Mouse (Mus musculus) Patski (cell line): Measurements from ENCODE around the gene Gm20388. TPM values are rescaled to one million over a fixed set of nuclear protein-coding genes. Genes with fewer than 3 reads are reported as not detected.

ENCODE experiments used
- ATAC-seq: fragments of 100-300 bp; one replicate; pipeline ENCODE4 v1.8.0; 2021
- CTCF ChIA-PET: fragments of 350-600 bp; sonication (Branson Sonifier 250); formaldehyde crosslinking; loops from one replicate; lab custom pipeline; 2022; ENCODE audit warnings: inconsistent platforms; lab: Charles Lee
- POLR2A ChIA-PET: fragments of 350-600 bp; sonication (Branson Sonifier 250); formaldehyde crosslinking; loops from one replicate; lab custom pipeline; 2022; ENCODE audit warnings: antibody characterized with exemption, inconsistent platforms; lab: Charles Lee
- DNase-seq: peaks from one replicate; pipeline ENCODE4 v3.0.0-alpha.2; 2011; ENCODE audit warnings: low read depth, low spot score
- H3K27me3 ChIP-seq: fragments of 371-371 bp; one replicate; pipeline ENCODE4 v1.5.1; 2021
- CTCF ChIP-seq: fragments of 100-300 bp; IDR thresholded peaks from one replicate; pipeline ENCODE4 v1.5.1; 2021
- in situ Hi-C: fragments of 300-500 bp; cut with MboI; formaldehyde crosslinking; loops from 3 replicates; pipeline ENCODE4 v1.11.1; 2018; ENCODE audit warnings: low pct_unique_long_range_greater_than_20kb, mixed read lengths
- polyA plus RNA-seq: library from polyadenylated mRNA; unstranded; gene quantifications from one replicate; pipeline ENCODE4 v1.2.3, GENCODE M21; 2021

The Gm20388 gene
- polyA plus RNA-seq, 1 experiment from 2014 or later, result 86.7 TPM

- no peak for ATAC-seq
- CTCF ChIA-PET, result no interaction called here
- DNase-seq, result no peak
- POLR2A ChIA-PET, result no interaction called here
- H3K27me3 ChIP-seq, result no peaks in the 10 kb centered on the region
- no peak for TF ChIP-seq CTCF
- in situ Hi-C loops, result no loop called here
These were observed 1641.9 kb downstream of the Gm20388 start for GRCm38 (mm10) chr8:121552506-121552905.

- ATAC-seq (no peak), DNase-seq (no peak)
- CTCF ChIA-PET, result interaction anchor here (1.0 kb wide), 2 partner anchors 10 to 26 kb away, joined by 3 to 4 read pairs; partner anchors contain the start of gene 1700018B08Rik
- POLR2A ChIA-PET, result interaction anchor here (0.6 kb wide), 1 partner anchor 49 kb away, joined by 4 read pairs; no protein-coding TSS in a partner anchor
- in situ Hi-C loops, result no loop called here
- H3K27me3 ChIP-seq, result no peaks in the 10 kb centered on the region
- no peak for TF ChIP-seq CTCF
These were observed 1643.3 kb downstream of the Gm20388 start for GRCm38 (mm10) chr8:121553831-121554475.

- POLR2A ChIA-PET, result no interaction called here
- DNase-seq, result no peak
- CTCF ChIA-PET, result no interaction called here
- no peak for TF ChIP-seq CTCF
- in situ Hi-C loops, result no loop called here
- H3K27me3 ChIP-seq, result no peaks in the 10 kb centered on the region
- no peak for ATAC-seq
These were observed 1647.1 kb downstream of the Gm20388 start for GRCm38 (mm10) chr8:121557746-121558145.

GRCm38 (mm10) chr8:121558538-121558937 lies 1647.9 kb downstream of the Gm20388 start:
- ChIA-PET POLR2A (no interaction called here), CTCF (no interaction called here)
- no peaks in the 10 kb centered on the region for H3K27me3 ChIP-seq
- no peak for TF ChIP-seq CTCF
- in situ Hi-C loops, result no loop called here
- DNase-seq (no peak), ATAC-seq (no peak)

- no peak for TF ChIP-seq CTCF
- DNase-seq, result no peak
- in situ Hi-C loops, result no loop called here
- CTCF ChIA-PET, result interaction anchor here (1.2 kb wide), 2 partner anchors 11 to 12 kb away, joined by 3 to 5 read pairs; no protein-coding TSS in a partner anchor
- no peak for ATAC-seq
- no peaks in the 10 kb centered on the region for H3K27me3 ChIP-seq
- POLR2A ChIA-PET, result no interaction called here
These were observed 1649.2 kb downstream of the Gm20388 start for GRCm38 (mm10) chr8:121559801-121560200.

- CTCF ChIA-PET, result interaction anchor here (1.2 kb wide), 2 partner anchors 11 to 13 kb away, joined by 3 to 5 read pairs; no protein-coding TSS in a partner anchor
- no peak for TF ChIP-seq CTCF
- H3K27me3 ChIP-seq, result no peaks in the 10 kb centered on the region
- POLR2A ChIA-PET, result no interaction called here
- no peak for DNase-seq
- ATAC-seq, result no peak
- in situ Hi-C loops, result no loop called here
These were observed 1649.9 kb downstream of the Gm20388 start for GRCm38 (mm10) chr8:121560432-121561100.

- in situ Hi-C loops, result no loop called here
- POLR2A ChIA-PET, result no interaction called here
- no peaks in the 10 kb centered on the region for H3K27me3 ChIP-seq
- TF ChIP-seq CTCF, result no peak
- DNase-seq (no peak), ATAC-seq (no peak)
- CTCF ChIA-PET, result no interaction called here
These were observed 1651.2 kb downstream of the Gm20388 start for GRCm38 (mm10) chr8:121561636-121562345.

GRCm38 (mm10) chr8:121562941-121563351 lies 1652.3 kb downstream of the Gm20388 start:
- TF ChIP-seq CTCF, result no peak
- H3K27me3 ChIP-seq, result no peaks in the 10 kb centered on the region
- ATAC-seq (no peak), DNase-seq (no peak)
- in situ Hi-C loops, result no loop called here
- CTCF ChIA-PET, result no interaction called here
- POLR2A ChIA-PET, result no interaction called here

- in situ Hi-C loops, result no loop called here
- no peaks in the 10 kb centered on the region for H3K27me3 ChIP-seq
- ChIA-PET POLR2A (interaction anchor here (0.7 kb wide), 1 partner anchor 89 kb away, joined by 4 read pairs; no protein-coding TSS in a partner anchor), CTCF (no interaction called here)
- DNase-seq (no peak), ATAC-seq (no peak)
- TF ChIP-seq CTCF, result no peak
These were observed 1653.1 kb downstream of the Gm20388 start for GRCm38 (mm10) chr8:121563701-121564100.

GRCm38 (mm10) chr8:121568321-121568720 lies 1657.7 kb downstream of the Gm20388 start:
- ATAC-seq (peak; percentile 55), DNase-seq (no peak)
- in situ Hi-C loops, result no loop called here
- CTCF ChIA-PET, result interaction anchor here (1.1 kb wide), 1 partner anchor 11 kb away, joined by 3 read pairs; no protein-coding TSS in a partner anchor
- no peak for TF ChIP-seq CTCF
- POLR2A ChIA-PET, result no interaction called here
- H3K27me3 ChIP-seq, result no peaks in the 10 kb centered on the region
